Mouse (Mus musculus) hindbrain, embryonic 10.5 days (tissue): Measurements from ENCODE around the gene Cela3b. TPM values are rescaled to one million over a fixed set of nuclear protein-coding genes. Genes with fewer than 3 reads are reported as not detected.

ENCODE experiments used
- DNase-seq: peaks from one replicate; pipeline ENCODE4 v3.0.0-alpha.2; 2017; ENCODE audit warnings: low spot score
- H3K27ac ChIP-seq: fragments of 300-500 bp; sonication (generic); 2 replicates; pipeline ENCODE4 v1.5.1; 2016; ENCODE audit warnings: mild to moderate bottlenecking, moderate library complexity
- H3K27me3 ChIP-seq: fragments of 300-500 bp; sonication (generic); 2 replicates; pipeline ENCODE4 v1.6.1; 2016; ENCODE audit warnings: mild to moderate bottlenecking; ENCODE audit not compliant: poor library complexity, insufficient read depth, severe bottlenecking
- H3K36me3 ChIP-seq: fragments of 300-500 bp; sonication (generic); 2 replicates; pipeline ENCODE4 v1.6.1; 2016; ENCODE audit warnings: mild to moderate bottlenecking, moderate library complexity
- H3K4me1 ChIP-seq: fragments of 300-500 bp; sonication (generic); replicated peaks from 2 replicates; pipeline ENCODE4 v1.6.1; 2016; ENCODE audit warnings: mild to moderate bottlenecking
- H3K4me3 ChIP-seq: fragments of 300-500 bp; sonication (generic); 2 replicates; pipeline ENCODE4 v1.5.1; 2016; ENCODE audit warnings: mild to moderate bottlenecking, moderate library complexity
- H3K9me3 ChIP-seq: fragments of 300-500 bp; sonication (generic); 2 replicates; pipeline ENCODE4 v1.6.1; 2016; ENCODE audit warnings: mild to moderate bottlenecking, moderate library complexity
- WGBS: fragments of 180-500 bp; shearing (Covaris S2); methylation state at CpG from one replicate; pipeline ENCODE4 v1.1.7; 2016; 5-methylcytosine and 5-hydroxymethylcytosine counted together
- polyA plus RNA-seq: library from polyadenylated mRNA; unstranded; fragments of >200 nt; fragmentation: Nextera tagmentation; extraction: Ambion mirVana; gene quantifications from 2 replicates; pipeline ENCODE4 v1.2.1, GENCODE M21; 2016

Gene Cela3b
- polyA plus RNA-seq, 1 experiment from 2014 or later: not detected

GRCm38 (mm10) chr4:137457292-137457691, 27.0 kb upstream of the Cela3b start:
- Histone ChIP-seq H3K9me3 (no peaks in the 10 kb centered on the region), H3K4me1 (peaks cover 40% of the 10 kb centered on the region), H3K36me3 (no peaks in the 10 kb centered on the region), H3K27me3 (no peaks in the 10 kb centered on the region), H3K4me3 (no peak overlapping the region), H3K27ac (no peak overlapping the region)
- WGBS: 75% methylated on average over 4 of the region's 4 CpGs
- DNase-seq: no peak

DNA sequence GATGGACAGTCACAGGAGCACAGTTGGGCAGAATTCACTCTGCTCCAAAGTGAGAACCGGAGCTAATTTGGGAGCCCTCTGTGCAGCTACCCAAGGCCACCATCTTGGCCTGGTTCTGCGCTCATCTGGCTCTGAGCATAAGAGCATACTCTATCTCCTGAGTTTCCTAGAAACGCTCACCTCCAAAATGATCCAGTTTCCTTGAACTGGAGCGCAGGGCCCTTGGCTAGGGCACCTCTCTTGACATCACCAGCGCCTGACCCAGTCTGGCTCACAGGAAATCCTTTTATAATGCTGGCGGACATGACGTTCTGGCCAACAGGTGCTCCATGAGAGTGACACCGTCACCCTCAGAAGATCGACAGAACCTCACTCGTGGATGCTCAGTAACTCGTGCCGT, 26.2 kb upstream of the Cela3b start:
- Histone ChIP-seq H3K27me3 (no peaks in the 10 kb centered on the region), H3K4me1 (peaks cover 40% of the 10 kb centered on the region), H3K4me3 (no peak overlapping the region), H3K9me3 (no peaks in the 10 kb centered on the region), H3K36me3 (no peaks in the 10 kb centered on the region), H3K27ac (no peak overlapping the region)
- no peak for DNase-seq
- 91% methylated on average over 12 of the region's 12 CpGs for WGBS

DNA sequence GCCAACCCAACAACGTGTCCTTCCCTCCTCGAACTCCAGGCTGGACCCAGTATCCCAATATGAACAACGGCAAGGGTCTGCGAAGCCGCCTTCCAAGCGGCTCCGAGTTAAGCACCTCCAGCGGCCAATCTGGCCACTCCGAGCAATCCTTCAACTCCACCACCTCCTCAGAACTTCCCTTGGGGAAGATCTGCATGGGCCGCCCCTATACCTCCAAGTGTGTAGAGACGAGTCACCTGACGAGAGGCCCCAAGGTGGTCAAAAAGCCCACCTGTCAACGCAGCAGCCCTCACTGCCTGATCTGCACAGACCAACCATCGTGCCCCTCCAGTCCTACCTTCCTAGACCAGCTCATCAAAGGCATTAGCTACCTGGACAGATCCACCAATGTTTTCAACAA, 24.2 kb upstream of the Cela3b start:
- H3K36me3 ChIP-seq: no peaks in the 10 kb centered on the region
- no peak for DNase-seq
- H3K27ac ChIP-seq: no peak overlapping the region
- H3K4me1 ChIP-seq: peaks cover 27% of the 10 kb centered on the region
- H3K4me3 ChIP-seq: no peak overlapping the region
- no peaks in the 10 kb centered on the region for H3K9me3 ChIP-seq
- WGBS: 93% methylated on average over 14 of the region's 14 CpGs
- no peaks in the 10 kb centered on the region for H3K27me3 ChIP-seq

GRCm38 (mm10) chr4:137453234-137453767, 23.0 kb upstream of the Cela3b start, which contains the start of gene 1700013G24Rik:
Gene 1700013G24Rik, plus strand, starts transcription at chr4:137453284.
- Histone ChIP-seq H3K9me3 (no peaks in the 10 kb centered on the region), H3K27me3 (no peaks in the 10 kb centered on the region), H3K27ac (peak within 1 kb of the TSS; percentile 35; the same call in 1 of the 2 replicates), H3K4me1 (peaks cover 25% of the 10 kb centered on the region), H3K36me3 (no peaks in the 10 kb centered on the region), H3K4me3 (no peak within 1 kb of the TSS)
- WGBS: 82% methylated on average over 8 of the region's 8 CpGs
- no peak for DNase-seq

DNA sequence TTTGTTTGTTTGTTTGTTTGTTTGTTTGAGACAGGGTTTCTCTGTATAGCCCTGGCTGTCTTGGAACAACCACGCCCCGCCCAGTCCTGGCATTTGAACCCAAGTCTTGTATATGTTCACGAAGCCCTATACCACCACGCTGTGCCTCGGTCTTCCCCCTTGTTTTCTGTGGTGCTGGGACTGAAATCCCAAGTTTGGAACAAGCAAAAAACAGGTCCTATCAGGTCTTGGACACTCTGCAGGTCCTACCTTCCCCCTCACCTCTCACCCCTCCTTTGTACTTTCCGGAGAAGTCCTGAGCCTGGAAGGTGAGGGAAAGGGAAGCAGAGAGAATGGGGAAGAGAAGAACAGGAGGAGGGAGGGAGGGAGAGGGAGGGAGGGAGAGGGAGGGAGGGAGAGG, 21.9 kb upstream of the Cela3b start:
- no peaks in the 10 kb centered on the region for H3K27me3 ChIP-seq
- WGBS: 92% methylated on average over 6 of the region's 6 CpGs
- H3K4me3 ChIP-seq: no peak overlapping the region
- H3K27ac ChIP-seq: no peak overlapping the region
- no peaks in the 10 kb centered on the region for H3K9me3 ChIP-seq
- DNase-seq: no peak
- H3K36me3 ChIP-seq: no peaks in the 10 kb centered on the region
- H3K4me1 ChIP-seq: peaks cover 25% of the 10 kb centered on the region

DNA sequence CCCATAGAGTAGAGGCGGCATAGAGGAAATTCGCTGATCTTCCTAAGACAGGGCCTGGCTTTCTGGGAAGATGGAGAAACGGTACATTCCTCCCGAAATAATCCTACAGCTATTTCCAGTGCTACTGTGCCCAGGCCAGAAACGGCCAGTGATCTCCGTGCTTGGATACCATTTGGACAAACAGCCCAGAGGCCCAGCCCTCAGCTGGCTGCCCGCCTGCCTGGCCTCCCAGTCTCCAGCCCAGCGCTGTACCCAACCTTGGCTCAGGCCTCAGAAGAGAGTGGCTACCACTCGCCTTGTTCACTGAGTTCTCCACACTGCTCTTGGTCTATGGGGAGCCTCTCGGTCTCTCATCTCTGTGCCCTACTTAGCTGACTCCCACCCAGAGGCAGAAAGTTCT, 19.4 kb upstream of the Cela3b start:
- peaks cover 20% of the 10 kb centered on the region for H3K4me1 ChIP-seq
- DNase-seq: no peak
- WGBS: 84% methylated on average over 10 of the region's 10 CpGs

GRCm38 (mm10) chr4:137449132-137449531, 18.8 kb upstream of the Cela3b start:
- H3K4me3 ChIP-seq: no peak overlapping the region
- no peak overlapping the region for H3K27ac ChIP-seq
- H3K4me1 ChIP-seq: peaks cover 18% of the 10 kb centered on the region
- 83% methylated on average over 2 of the region's 2 CpGs for WGBS
- no peak for DNase-seq
- H3K9me3 ChIP-seq: no peaks in the 10 kb centered on the region
- H3K27me3 ChIP-seq: no peaks in the 10 kb centered on the region
- no peaks in the 10 kb centered on the region for H3K36me3 ChIP-seq

More for the DNA sequence above, 19.4 kb upstream of the Cela3b start:
- Histone ChIP-seq H3K9me3 (no peaks in the 10 kb centered on the region), H3K27me3 (no peaks in the 10 kb centered on the region), H3K36me3 (no peaks in the 10 kb centered on the region), H3K27ac (no peak overlapping the region), H3K4me3 (no peak overlapping the region)

GRCm38 (mm10) chr4:137448641-137449040, 18.3 kb upstream of the Cela3b start:
- Histone ChIP-seq H3K9me3 (no peaks in the 10 kb centered on the region), H3K27ac (no peak overlapping the region), H3K4me3 (no peak overlapping the region), H3K36me3 (no peaks in the 10 kb centered on the region), H3K27me3 (no peaks in the 10 kb centered on the region), H3K4me1 (peaks cover 14% of the 10 kb centered on the region)
- DNase-seq: no peak
- 70% methylated on average over 2 of the region's 2 CpGs for WGBS

DNA sequence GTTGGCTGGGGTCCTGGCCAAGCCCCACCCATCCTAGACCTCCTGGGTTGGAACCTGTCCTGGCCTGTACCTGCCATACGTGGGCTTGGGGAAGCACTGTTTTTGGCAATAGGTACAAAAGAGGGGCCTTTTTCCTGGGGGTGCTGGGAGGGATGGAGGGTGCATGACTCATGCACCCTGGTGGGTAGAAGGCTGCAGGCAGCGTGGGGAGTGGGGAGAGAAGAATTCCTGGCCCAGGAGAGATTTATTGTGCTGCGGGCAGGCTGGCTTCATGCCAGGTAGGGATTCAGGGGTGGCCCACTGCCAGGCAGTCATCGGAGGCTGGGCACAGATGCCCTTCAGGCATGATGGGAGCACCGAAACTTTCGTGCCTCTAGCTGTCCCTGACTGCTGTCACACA, 17.9 kb upstream of the Cela3b start:
- Histone ChIP-seq H3K4me3 (no peak overlapping the region), H3K36me3 (no peaks in the 10 kb centered on the region), H3K4me1 (peaks cover 11% of the 10 kb centered on the region), H3K27me3 (no peaks in the 10 kb centered on the region), H3K9me3 (no peaks in the 10 kb centered on the region), H3K27ac (no peak overlapping the region)
- WGBS: 69% methylated on average over 6 of the region's 6 CpGs
- no peak for DNase-seq

- Histone ChIP-seq H3K4me1 (peaks cover 9% of the 10 kb centered on the region), H3K4me3 (no peak overlapping the region), H3K27me3 (no peaks in the 10 kb centered on the region), H3K27ac (no peak overlapping the region), H3K9me3 (no peaks in the 10 kb centered on the region), H3K36me3 (no peaks in the 10 kb centered on the region)
- WGBS: 69% methylated on average over 7 of the region's 7 CpGs
- DNase-seq: no peak
Observed at GRCm38 (mm10) chr4:137447363-137448196, 17.2 kb upstream of the Cela3b start.

DNA sequence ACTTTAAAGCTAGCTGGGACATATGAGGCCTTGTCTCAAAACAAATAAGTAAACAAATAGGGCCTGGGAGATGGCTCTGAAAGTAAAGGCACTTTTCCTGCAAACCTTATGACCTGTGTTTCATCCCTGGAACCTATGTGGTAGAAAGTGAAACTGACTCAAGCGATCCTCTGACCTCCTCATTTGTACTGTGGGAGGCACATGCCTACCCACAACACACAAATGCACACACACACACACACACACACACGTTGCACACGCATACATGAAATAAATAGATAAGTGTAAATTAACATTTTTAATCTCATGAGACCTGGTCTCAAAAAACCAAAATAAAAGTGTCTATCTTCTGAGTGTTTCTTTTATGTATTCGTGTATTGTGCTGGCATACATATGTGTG, 15.5 kb upstream of the Cela3b start:
- H3K4me3 ChIP-seq: no peak overlapping the region
- no peaks in the 10 kb centered on the region for H3K27me3 ChIP-seq
- H3K27ac ChIP-seq: no peak overlapping the region
- 87% methylated on average over 4 of the region's 4 CpGs for WGBS
- H3K4me1 ChIP-seq: peaks cover 9% of the 10 kb centered on the region
- no peaks in the 10 kb centered on the region for H3K36me3 ChIP-seq
- no peak for DNase-seq
- no peaks in the 10 kb centered on the region for H3K9me3 ChIP-seq

GRCm38 (mm10) chr4:137443625-137444024, 13.3 kb upstream of the Cela3b start:
- Histone ChIP-seq H3K27ac (no peak overlapping the region), H3K36me3 (no peaks in the 10 kb centered on the region), H3K4me1 (peaks cover 6% of the 10 kb centered on the region), H3K27me3 (no peaks in the 10 kb centered on the region), H3K4me3 (no peak overlapping the region), H3K9me3 (no peaks in the 10 kb centered on the region)
- WGBS: 26% methylated on average over 5 of the region's 5 CpGs
- DNase-seq: peak; percentile 74

GRCm38 (mm10) chr4:137441332-137441731, 11.0 kb upstream of the Cela3b start:
- H3K9me3 ChIP-seq: no peaks in the 10 kb centered on the region
- H3K4me1 ChIP-seq: no peaks in the 10 kb centered on the region
- DNase-seq: no peak
- H3K27ac ChIP-seq: no peak overlapping the region
- no peaks in the 10 kb centered on the region for H3K36me3 ChIP-seq
- no peak overlapping the region for H3K4me3 ChIP-seq
- H3K27me3 ChIP-seq: no peaks in the 10 kb centered on the region
- 81% methylated on average over 4 of the region's 4 CpGs for WGBS
